Mouse (Mus musculus): ENCODE measurements around the gene Rnf187. TPM values are rescaled to one million over a fixed set of nuclear protein-coding genes. Genes with fewer than 3 reads are reported as not detected.

The Rnf187 gene
- total and polyA plus RNA-seq, 3 experiments, result 280 to 3,830 (median 337) TPM

GRCm38 (mm10) chr11:58883756-58884155 lies 55.0 kb downstream of the Rnf187 start:
- no peaks in the 10 kb centered on the region for H3K27me3 ChIP-seq (ENCODE audit: control insufficient read depth in 1 of 2, insufficient read depth in 2 of 2, low read length in 2 of 2)
- no peak overlapping the region for H3K4me3 ChIP-seq (ENCODE audit: control insufficient read depth in 1 of 2, insufficient read depth in 1 of 2, low read depth in 2 of 2, low read length in 2 of 2)
- DNase-seq (ENCODE audit: low read depth, low spot score), result no peak
- H3K9ac ChIP-seq (ENCODE audit: control insufficient read depth, low read depth, low read length, poor library complexity, severe bottlenecking), result no peak overlapping the region
- peaks cover 0 to 5% of the 10 kb centered on the region in 2 experiments; a peak in 1 of 4 replicates for H3K36me3 ChIP-seq (ENCODE audit: control insufficient read depth in 1 of 2, insufficient read depth in 2 of 2, low read length in 2 of 2)
- no peaks in the 10 kb centered on the region for H3K4me1 ChIP-seq (ENCODE audit: control insufficient read depth in 1 of 2, insufficient read depth in 2 of 2, low read length in 2 of 2)
- TF ChIP-seq TAL1 (IDR thresholded peaks at IDR 0.05; ENCODE audit: low read length) (no peak), CHD2 (IDR thresholded peaks at IDR 0.05; ENCODE audit: low read length) (no peak), ELF1 (IDR thresholded peaks at IDR 0.05; ENCODE audit: low read depth, low read length) (no peak), SMC3 (IDR thresholded peaks at IDR 0.05; ENCODE audit: low read depth, low read length) (no peak), MAZ (IDR thresholded peaks at IDR 0.05; ENCODE audit: low read depth, low read length) (no peak), USF1 (IDR thresholded peaks at IDR 0.05; ENCODE audit: low read depth, low read length) (no peak), RCOR1 (IDR thresholded peaks at IDR 0.05; ENCODE audit: low read depth, low read length) (no peak), NRF1 (IDR thresholded peaks at IDR 0.05; ENCODE audit: insufficient read depth, low read depth, low read length, poor library complexity, severe bottlenecking) (no peak), POLR2A (IDR thresholded peaks at IDR 0.05; ENCODE audit: control insufficient read depth in 1 of 2, insufficient read depth in 1 of 2, low read depth in 1 of 2, low read length in 2 of 2, poor library complexity in 1 of 2) (no peak), GATA1 (IDR thresholded peaks at IDR 0.05; ENCODE audit: low read depth, low read length) (no peak), MXI1 (IDR thresholded peaks at IDR 0.05; ENCODE audit: low read depth, low read length) (no peak), CHD1 (IDR thresholded peaks at IDR 0.05; ENCODE audit: low read depth, low read length) (no peak), ZKSCAN1 (IDR thresholded peaks at IDR 0.05; ENCODE audit: low read depth, low read length) (no peak), MEF2A (IDR thresholded peaks at IDR 0.05; ENCODE audit: extremely low read depth, insufficient replicate concordance, low read depth, low read length, poor library complexity, severe bottlenecking) (no peak), BHLHE40 (IDR thresholded peaks at IDR 0.05; ENCODE audit: borderline replicate concordance, low read depth, low read length) (no peak), ZMIZ1 (IDR thresholded peaks at IDR 0.05; ENCODE audit: low read depth, low read length) (no peak), RAD21 (IDR thresholded peaks at IDR 0.05; ENCODE audit: low read depth, low read length) (no peak), CTCF (IDR thresholded peaks at IDR 0.05 in 2 of 3, conservative IDR thresholded peaks at IDR 0.05 in 1 of 3; ENCODE audit: control insufficient read depth in 1 of 3, insufficient read depth in 1 of 3, low read depth in 2 of 3, low read length in 3 of 3, poor library complexity in 1 of 3, severe bottlenecking in 1 of 3) (no peak), SIN3A (IDR thresholded peaks at IDR 0.05; ENCODE audit: low read length) (no peak)
- no peaks in the 10 kb centered on the region for H3K79me2 ChIP-seq (ENCODE audit: control insufficient read depth, insufficient read depth, low read length, poor library complexity)
- H3K27ac ChIP-seq (ENCODE audit: control insufficient read depth, low read depth, low read length), result no peak overlapping the region
- H3K9me3 ChIP-seq (replicated peaks; ENCODE audit: insufficient read depth, low read length), result no peaks in the 10 kb centered on the region

Other genes starting within 250 kb of the Rnf187 start
- not detected in 2 replicates for gene Olfr319, start 239.8 kb downstream of the Rnf187 start, total RNA-seq (2012; rRNA removed)
- gene Olfr319, start 239.8 kb downstream of the Rnf187 start, polyA plus RNA-seq (2012; ENCODE audit: insufficient read depth in 1 of 2, insufficient read length in 2 of 2, low read depth in 1 of 2, low replicate concordance in 2 of 2, missing spikeins in 1 of 2), result not detected
- gene Olfr318, start 214.9 kb downstream of the Rnf187 start, total RNA-seq (2012; rRNA removed), result not detected in 2 replicates
- gene Olfr318, start 214.9 kb downstream of the Rnf187 start, polyA plus RNA-seq (2012; ENCODE audit: insufficient read depth in 1 of 2, insufficient read length in 2 of 2, low read depth in 1 of 2, low replicate concordance in 2 of 2, missing spikeins in 1 of 2), result under 1 TPM in 1 of 2 experiments, not detected in 1; 0.06 TPM
- gene Olfr317, start 199.7 kb downstream of the Rnf187 start, total RNA-seq (2012; rRNA removed), result not detected in 2 replicates
- not detected for gene Olfr317, start 199.7 kb downstream of the Rnf187 start, polyA plus RNA-seq (2012; ENCODE audit: insufficient read depth in 1 of 2, insufficient read length in 2 of 2, low read depth in 1 of 2, low replicate concordance in 2 of 2, missing spikeins in 1 of 2)
- gene Olfr316, start 186.2 kb downstream of the Rnf187 start, total RNA-seq (2012; rRNA removed), result not detected in 2 replicates
- gene Olfr316, start 186.2 kb downstream of the Rnf187 start, polyA plus RNA-seq (2012; ENCODE audit: insufficient read depth in 1 of 2, insufficient read length in 2 of 2, low read depth in 1 of 2, low replicate concordance in 2 of 2, missing spikeins in 1 of 2), result not detected
- gene Olfr315, start 165.7 kb downstream of the Rnf187 start, total RNA-seq (2012; rRNA removed), result not detected in 2 replicates
- gene Olfr315, start 165.7 kb downstream of the Rnf187 start, polyA plus RNA-seq (2012; ENCODE audit: insufficient read depth in 1 of 2, insufficient read length in 2 of 2, low read depth in 1 of 2, low replicate concordance in 2 of 2, missing spikeins in 1 of 2), result not detected
- not detected in 2 replicates for gene Olfr314, start 156.0 kb downstream of the Rnf187 start, total RNA-seq (2012; rRNA removed)
- gene Olfr314, start 156.0 kb downstream of the Rnf187 start, polyA plus RNA-seq (2012; ENCODE audit: insufficient read depth in 1 of 2, insufficient read length in 2 of 2, low read depth in 1 of 2, low replicate concordance in 2 of 2, missing spikeins in 1 of 2), result not detected
- gene Fam183b, start 137.0 kb downstream of the Rnf187 start, total RNA-seq (2012; rRNA removed), result not detected in 2 replicates
- gene Fam183b, start 137.0 kb downstream of the Rnf187 start, polyA plus RNA-seq (2012; ENCODE audit: insufficient read depth in 1 of 2, insufficient read length in 2 of 2, low read depth in 1 of 2, low replicate concordance in 2 of 2, missing spikeins in 1 of 2), result not detected
- not detected in 2 replicates for gene Olfr313, start 123.9 kb downstream of the Rnf187 start, total RNA-seq (2012; rRNA removed)
- not detected for gene Olfr313, start 123.9 kb downstream of the Rnf187 start, polyA plus RNA-seq (2012; ENCODE audit: insufficient read depth in 1 of 2, insufficient read length in 2 of 2, low read depth in 1 of 2, low replicate concordance in 2 of 2, missing spikeins in 1 of 2)
- not detected in 2 replicates for gene Olfr312, start 109.7 kb downstream of the Rnf187 start, total RNA-seq (2012; rRNA removed)
- gene Olfr312, start 109.7 kb downstream of the Rnf187 start, polyA plus RNA-seq (2012; ENCODE audit: insufficient read depth in 1 of 2, insufficient read length in 2 of 2, low read depth in 1 of 2, low replicate concordance in 2 of 2, missing spikeins in 1 of 2), result not detected
- gene Olfr311, start 99.7 kb downstream of the Rnf187 start, total RNA-seq (2012; rRNA removed), result not detected in 2 replicates
- gene Olfr311, start 99.7 kb downstream of the Rnf187 start, polyA plus RNA-seq (2012; ENCODE audit: insufficient read depth in 1 of 2, insufficient read length in 2 of 2, low read depth in 1 of 2, low replicate concordance in 2 of 2, missing spikeins in 1 of 2), result not detected
- gene Gm12258, start 91.8 kb downstream of the Rnf187 start, total RNA-seq (2012; rRNA removed), result 1.7 and 2.1 TPM in 2 replicates
- 1 to 10 TPM in 1 of 2 experiments, not detected in 1; 2.5 TPM for gene Gm12258, start 91.8 kb downstream of the Rnf187 start, polyA plus RNA-seq (2012; ENCODE audit: insufficient read depth in 1 of 2, insufficient read length in 2 of 2, low read depth in 1 of 2, low replicate concordance in 2 of 2, missing spikeins in 1 of 2)
- gene 2810021J22Rik, start 71.7 kb downstream of the Rnf187 start, total RNA-seq (2012; rRNA removed), result 5.8 and 6.9 TPM in 2 replicates
- gene 2810021J22Rik, start 71.7 kb downstream of the Rnf187 start, polyA plus RNA-seq (2012; ENCODE audit: insufficient read depth in 1 of 2, insufficient read length in 2 of 2, low read depth in 1 of 2, low replicate concordance in 2 of 2, missing spikeins in 1 of 2), result 1 to 10 TPM in 1 of 2 experiments, not detected in 1; 6.2 TPM
- gene Zfp39, start 34.7 kb downstream of the Rnf187 start, total RNA-seq (2012; rRNA removed), result 5.2 and 6.0 TPM in 2 replicates
- gene Zfp39, start 34.7 kb downstream of the Rnf187 start, polyA plus RNA-seq (2012; ENCODE audit: insufficient read depth in 1 of 2, insufficient read length in 2 of 2, low read depth in 1 of 2, low replicate concordance in 2 of 2, missing spikeins in 1 of 2), result 1 to 10 TPM in 1 of 2 experiments, not detected in 1; 5.1 TPM
- gene Btnl10, start 21.0 kb downstream of the Rnf187 start, total RNA-seq (2012; rRNA removed), result 0.62 and 1.7 TPM in 2 replicates
- under 1 TPM in 1 of 2 experiments, not detected in 1; 0.92 TPM for gene Btnl10, start 21.0 kb downstream of the Rnf187 start, polyA plus RNA-seq (2012; ENCODE audit: insufficient read depth in 1 of 2, insufficient read length in 2 of 2, low read depth in 1 of 2, low replicate concordance in 2 of 2, missing spikeins in 1 of 2)
- gene Hist3h2ba, start 10.0 kb upstream of the Rnf187 start, total RNA-seq (2012; rRNA removed), result 48.2 and 147 TPM in 2 replicates
- under 1 TPM in 1 of 2 experiments, not detected in 1; 0.21 TPM for gene Hist3h2ba, start 10.0 kb upstream of the Rnf187 start, polyA plus RNA-seq (2012; ENCODE audit: insufficient read depth in 1 of 2, insufficient read length in 2 of 2, low read depth in 1 of 2, low replicate concordance in 2 of 2, missing spikeins in 1 of 2)
- 184 and 300 TPM in 2 replicates for gene Hist3h2a, start 15.8 kb upstream of the Rnf187 start, total RNA-seq (2012; rRNA removed)
- under 1 TPM in 1 of 2 experiments, not detected in 1; 0.42 TPM for gene Hist3h2a, start 15.8 kb upstream of the Rnf187 start, polyA plus RNA-seq (2012; ENCODE audit: insufficient read depth in 1 of 2, insufficient read length in 2 of 2, low read depth in 1 of 2, low replicate concordance in 2 of 2, missing spikeins in 1 of 2)
- 0.50 and 0.52 TPM in 2 replicates for gene Trim17, start 15.8 kb upstream of the Rnf187 start, total RNA-seq (2012; rRNA removed)
- under 1 TPM in 1 of 2 experiments, not detected in 1; 0.82 TPM for gene Trim17, start 15.8 kb upstream of the Rnf187 start, polyA plus RNA-seq (2012; ENCODE audit: insufficient read depth in 1 of 2, insufficient read length in 2 of 2, low read depth in 1 of 2, low replicate concordance in 2 of 2, missing spikeins in 1 of 2)
- 22.9 and 27.0 TPM in 2 replicates for gene Trim11, start 39.2 kb upstream of the Rnf187 start, total RNA-seq (2012; rRNA removed)
- 10 to 100 TPM in 1 of 2 experiments, not detected in 1; 24.8 TPM for gene Trim11, start 39.2 kb upstream of the Rnf187 start, polyA plus RNA-seq (2012; ENCODE audit: insufficient read depth in 1 of 2, insufficient read length in 2 of 2, low read depth in 1 of 2, low replicate concordance in 2 of 2, missing spikeins in 1 of 2)
- gene Obscn, start 197.5 kb upstream of the Rnf187 start, total RNA-seq (2012; rRNA removed), result 0.20 and 0.54 TPM in 2 replicates
- under 1 TPM in 1 of 2 experiments, not detected in 1; 0.08 TPM for gene Obscn, start 197.5 kb upstream of the Rnf187 start, polyA plus RNA-seq (2012; ENCODE audit: insufficient read depth in 1 of 2, insufficient read length in 2 of 2, low read depth in 1 of 2, low replicate concordance in 2 of 2, missing spikeins in 1 of 2)
- gene Iba57, start 224.8 kb upstream of the Rnf187 start, total RNA-seq (2012; rRNA removed), result 14.9 and 18.8 TPM in 2 replicates
- gene Iba57, start 224.8 kb upstream of the Rnf187 start, polyA plus RNA-seq (2012; ENCODE audit: insufficient read depth in 1 of 2, insufficient read length in 2 of 2, low read depth in 1 of 2, low replicate concordance in 2 of 2, missing spikeins in 1 of 2), result 10 to 100 TPM in 1 of 2 experiments, not detected in 1; 14.7 TPM
- gene Gjc2, start 244.3 kb upstream of the Rnf187 start, total RNA-seq (2012; rRNA removed), result 0.08 TPM in 1 of 2 replicates, not detected in the other
- under 1 TPM in 1 of 2 experiments, not detected in 1; 0.07 TPM for gene Gjc2, start 244.3 kb upstream of the Rnf187 start, polyA plus RNA-seq (2012; ENCODE audit: insufficient read depth in 1 of 2, insufficient read length in 2 of 2, low read depth in 1 of 2, low replicate concordance in 2 of 2, missing spikeins in 1 of 2)

Data from MEL (cell line).